Mouse (Mus musculus) ES-Bruce4 (cell line): ENCODE measurements around the gene Acadm. TPM values are rescaled to one million over a fixed set of nuclear protein-coding genes. Genes with fewer than 3 reads are reported as not detected.

ENCODE experiments used
- H3K27ac ChIP-seq: 2 replicates; pipeline ENCODE4 v1.5.1; 2012; ENCODE audit warnings: low read length, inconsistent platforms; ENCODE audit not compliant: insufficient read depth
- H3K27me3 ChIP-seq: 2 replicates; pipeline ENCODE4 v1.6.1; 2012; ENCODE audit warnings: mild to moderate bottlenecking, low read length, inconsistent platforms; ENCODE audit not compliant: control insufficient read depth, poor library complexity, insufficient read depth, severe bottlenecking
- H3K36me3 ChIP-seq: 2 replicates; pipeline ENCODE4 v1.6.1; 2012; ENCODE audit warnings: inconsistent platforms, mild to moderate bottlenecking, low read length, moderate library complexity; ENCODE audit not compliant: control insufficient read depth, poor library complexity, insufficient read depth, severe bottlenecking
- H3K4me1 ChIP-seq: one replicate; pipeline ENCODE4 v1.8.1; 2011; ENCODE audit warnings: low read length; ENCODE audit not compliant: control insufficient read depth, insufficient read depth
- H3K4me3 ChIP-seq: 2 replicates; pipeline ENCODE4 v1.5.1; 2011; ENCODE audit warnings: low read depth, mild to moderate bottlenecking, low read length
- H3K9ac ChIP-seq: 2 replicates; pipeline ENCODE4 v1.6.1; 2012; ENCODE audit warnings: low read depth, mild to moderate bottlenecking, inconsistent platforms; ENCODE audit not compliant: poor library complexity, severe bottlenecking
- H3K9me3 ChIP-seq: replicated peaks from 2 replicates; pipeline ENCODE4 v1.6.1; 2012; ENCODE audit warnings: mild to moderate bottlenecking, low read length, inconsistent platforms; ENCODE audit not compliant: control insufficient read depth, poor library complexity, insufficient read depth, severe bottlenecking
- CTCF ChIP-seq: IDR thresholded peaks from one replicate; pipeline ENCODE4 v1.8.1; 2011; ENCODE audit warnings: low read depth, low read length
- EP300 ChIP-seq: IDR thresholded peaks from 2 replicates; pipeline ENCODE4 v1.6.1; 2011; ENCODE audit warnings: low read depth, low read length; ENCODE audit not compliant: insufficient read depth
- POLR2A ChIP-seq: IDR thresholded peaks from one replicate; pipeline ENCODE4 v1.8.1; 2011; ENCODE audit warnings: low read length; ENCODE audit not compliant: insufficient read depth
- polyA plus RNA-seq: library from polyadenylated mRNA; stranded (reverse); fragments of >200 nt; gene quantifications from 2 replicates; pipeline ENCODE4 v1.2.4, GENCODE M21; 2011; ENCODE audit warnings: low read depth; ENCODE audit not compliant: missing spikeins, insufficient read depth, insufficient read length

The Acadm gene
- polyA plus RNA-seq, 1 experiment = 105 TPM

DNA sequence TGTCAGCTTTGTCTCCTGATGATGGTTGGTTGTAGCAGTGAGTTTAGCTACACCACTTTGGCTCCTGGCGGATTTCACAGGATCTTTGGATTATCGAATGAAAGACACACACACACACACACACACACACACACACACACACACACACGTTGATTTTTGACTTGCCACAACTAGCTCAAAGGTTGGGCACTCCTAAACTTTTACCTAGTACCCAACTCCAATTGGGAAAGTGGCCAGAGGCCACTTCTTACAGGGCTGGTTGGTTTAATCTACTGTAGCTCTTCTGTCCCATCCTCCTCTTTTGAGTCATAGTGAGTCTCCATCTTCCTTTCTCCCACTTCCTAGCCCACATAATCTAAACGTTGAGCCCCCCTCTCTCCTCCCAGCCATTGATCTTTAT is 2.8 kb upstream of the Acadm start:
- Histone ChIP-seq H3K36me3 (no peaks in the 10 kb centered on the region), H3K9ac (no peak overlapping the region), H3K27ac (no peak overlapping the region), H3K27me3 (no peaks in the 10 kb centered on the region), H3K4me1 (no peaks in the 10 kb centered on the region), H3K9me3 (no peaks in the 10 kb centered on the region), H3K4me3 (no peak overlapping the region)
- no peak for TF ChIP-seq POLR2A
- no peak for TF ChIP-seq CTCF
- no peak for TF ChIP-seq EP300

GRCm38 (mm10) chr3:153943901-153944334 is 514 bp downstream of the Acadm start:
- H3K36me3 ChIP-seq = peaks cover under 1% of the 10 kb centered on the region; the same call in 1 of the 2 replicates
- peak overlapping the region; percentile 93 for H3K4me3 ChIP-seq
- TF ChIP-seq EP300 = no peak
- no peaks in the 10 kb centered on the region for H3K27me3 ChIP-seq
- H3K27ac ChIP-seq = no peak overlapping the region
- no peaks in the 10 kb centered on the region for H3K9me3 ChIP-seq
- peak overlapping the region; percentile 64 for H3K9ac ChIP-seq
- H3K4me1 ChIP-seq = peaks cover 3% of the 10 kb centered on the region

- peak overlapping the region; percentile 64; the same call in 1 of the 2 replicates for H3K9ac ChIP-seq
- H3K4me3 ChIP-seq = no peak overlapping the region
- H3K27ac ChIP-seq = no peak overlapping the region
- H3K9me3 ChIP-seq = no peaks in the 10 kb centered on the region
- TF ChIP-seq CTCF (no peak), EP300 (no peak), POLR2A (no peak)
- peaks cover 5% of the 10 kb centered on the region for H3K36me3 ChIP-seq
- H3K27me3 ChIP-seq = no peaks in the 10 kb centered on the region
- peaks cover 3% of the 10 kb centered on the region for H3K4me1 ChIP-seq
Observed at GRCm38 (mm10) chr3:153943003-153943640, 1.3 kb downstream of the Acadm start.

GRCm38 (mm10) chr3:153941613-153942012 is 2.8 kb downstream of the Acadm start:
- H3K9me3 ChIP-seq = no peaks in the 10 kb centered on the region
- H3K36me3 ChIP-seq = peaks cover 12% of the 10 kb centered on the region
- TF ChIP-seq EP300 (no peak), CTCF (no peak), POLR2A (no peak)
- no peak overlapping the region for H3K4me3 ChIP-seq
- H3K27ac ChIP-seq = no peak overlapping the region
- H3K9ac ChIP-seq = no peak overlapping the region
- peaks cover 5% of the 10 kb centered on the region for H3K4me1 ChIP-seq
- no peaks in the 10 kb centered on the region for H3K27me3 ChIP-seq

GRCm38 (mm10) chr3:153940486-153940885 is 3.9 kb downstream of the Acadm start:
- H3K9ac ChIP-seq = no peak overlapping the region
- TF ChIP-seq CTCF (no peak), EP300 (no peak), POLR2A (no peak)
- H3K36me3 ChIP-seq = peaks cover 14% of the 10 kb centered on the region
- no peak overlapping the region for H3K27ac ChIP-seq
- no peaks in the 10 kb centered on the region for H3K9me3 ChIP-seq
- peaks cover 5% of the 10 kb centered on the region for H3K4me1 ChIP-seq
- H3K27me3 ChIP-seq = no peaks in the 10 kb centered on the region
- no peak overlapping the region for H3K4me3 ChIP-seq

DNA sequence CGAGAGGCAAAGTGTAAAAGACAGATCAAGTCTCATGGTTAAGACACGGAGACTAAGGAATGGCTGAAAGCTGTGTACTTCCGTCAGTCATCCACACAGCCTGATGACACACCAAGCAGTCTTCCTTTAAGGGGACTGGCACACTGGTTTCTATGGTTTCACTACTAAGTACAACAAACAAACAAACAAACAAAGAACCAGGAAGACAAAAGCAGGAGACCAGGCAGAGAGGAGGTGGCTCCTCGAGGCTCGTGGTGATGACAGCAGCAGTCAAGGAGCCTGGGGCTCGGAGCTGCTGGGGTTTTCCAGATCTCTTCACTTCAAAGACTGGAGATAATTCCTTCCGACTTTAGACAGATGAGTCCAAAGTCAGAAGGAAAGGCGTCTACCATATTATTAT is 4.4 kb downstream of the Acadm start:
- H3K27me3 ChIP-seq = no peaks in the 10 kb centered on the region
- no peak overlapping the region for H3K4me3 ChIP-seq
- no peak for TF ChIP-seq EP300
- H3K9me3 ChIP-seq = no peaks in the 10 kb centered on the region
- peaks cover 14% of the 10 kb centered on the region for H3K36me3 ChIP-seq
- H3K4me1 ChIP-seq = peaks cover 5% of the 10 kb centered on the region
- no peak overlapping the region for H3K9ac ChIP-seq
- no peak overlapping the region for H3K27ac ChIP-seq
